Mouse (Mus musculus) thymus, postnatal 0 days (tissue): ENCODE measurements around the gene Rflnb. TPM values are rescaled to one million over a fixed set of nuclear protein-coding genes. Genes with fewer than 3 reads are reported as not detected.
"Not testable (repeated sequence)": the region's sequence is repeated elsewhere in the genome, so short reads cannot be mapped to it uniquely, and the experiment has no call there.

ENCODE experiments used
- DNase-seq: peaks from one replicate; pipeline ENCODE4 v3.0.0-alpha.2; 2015; ENCODE audit warnings: low spot score
- polyA plus RNA-seq: library from polyadenylated mRNA; unstranded; fragments of >200 nt; fragmentation: Nextera tagmentation; extraction: Ambion mirVana; gene quantifications from 2 replicates; pipeline ENCODE4 v1.2.1, GENCODE M21; 2015

Rflnb gene
- polyA plus RNA-seq, 1 experiment from 2014 or later, result 13.2 TPM

GRCm38 (mm10) chr11:76037581-76038294, 10.2 kb upstream of the Rflnb start:
- peak; percentile 44 for DNase-seq

- DNase-seq, result no peak
Measured at GRCm38 (mm10) chr11:76035182-76035581, 7.6 kb upstream of the Rflnb start.

GRCm38 (mm10) chr11:76033836-76034235, 6.3 kb upstream of the Rflnb start:
- DNase-seq, result no peak

DNA sequence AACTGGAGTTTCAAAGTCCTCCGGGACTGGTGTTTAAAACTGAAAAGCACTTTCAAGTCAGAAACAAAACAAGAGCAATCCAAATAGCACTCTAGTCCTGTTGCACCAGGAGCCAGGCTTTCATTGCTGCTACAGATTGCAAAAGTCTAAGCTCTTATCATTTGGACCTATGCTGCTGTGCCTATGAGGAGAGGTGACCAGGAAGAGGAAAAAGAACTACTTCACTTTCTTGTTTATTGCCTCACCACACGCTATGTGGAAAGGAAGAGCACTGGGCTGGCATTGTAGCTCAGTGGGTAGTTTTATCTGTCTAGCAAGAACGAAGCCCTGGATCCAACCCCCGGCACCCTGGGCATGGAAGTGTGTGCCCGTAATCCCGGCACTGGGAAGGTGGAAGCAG, 5.8 kb upstream of the Rflnb start:
- DNase-seq, result no peak

- no peak for DNase-seq
Measured at GRCm38 (mm10) chr11:76028072-76028465, 487 bp upstream of the Rflnb start.

- peak; percentile 22 for DNase-seq
Measured at GRCm38 (mm10) chr11:76026527-76027138, 949 bp downstream of the Rflnb start.

DNA sequence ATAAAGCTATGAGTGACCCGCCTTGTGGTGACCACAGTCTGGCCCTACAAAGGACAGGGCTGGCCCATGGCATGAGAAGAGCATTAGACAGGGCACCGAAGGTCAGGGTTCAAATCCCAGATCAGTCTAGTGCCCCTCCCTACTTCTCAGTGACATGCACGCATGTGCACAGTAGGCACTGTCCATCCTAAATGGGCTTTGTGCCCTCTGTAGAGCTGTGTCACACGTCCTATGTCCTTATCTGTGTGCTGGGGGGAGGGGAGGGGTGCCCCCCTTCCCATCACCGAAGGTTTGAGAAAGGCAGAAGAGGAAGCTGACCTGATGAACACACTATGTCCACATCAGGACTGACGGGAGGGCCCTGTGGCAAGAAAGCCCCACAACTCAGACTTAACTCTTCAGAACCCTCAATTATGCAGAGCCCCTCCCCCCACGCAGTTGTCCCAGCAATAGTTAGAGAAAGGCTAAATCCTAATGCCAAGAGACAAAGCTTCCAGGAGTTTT, 2.5 kb downstream of the Rflnb start:
- DNase-seq, result no peak

- DNase-seq, result no peak
Measured at GRCm38 (mm10) chr11:76020916-76021315, 6.7 kb downstream of the Rflnb start.

DNA sequence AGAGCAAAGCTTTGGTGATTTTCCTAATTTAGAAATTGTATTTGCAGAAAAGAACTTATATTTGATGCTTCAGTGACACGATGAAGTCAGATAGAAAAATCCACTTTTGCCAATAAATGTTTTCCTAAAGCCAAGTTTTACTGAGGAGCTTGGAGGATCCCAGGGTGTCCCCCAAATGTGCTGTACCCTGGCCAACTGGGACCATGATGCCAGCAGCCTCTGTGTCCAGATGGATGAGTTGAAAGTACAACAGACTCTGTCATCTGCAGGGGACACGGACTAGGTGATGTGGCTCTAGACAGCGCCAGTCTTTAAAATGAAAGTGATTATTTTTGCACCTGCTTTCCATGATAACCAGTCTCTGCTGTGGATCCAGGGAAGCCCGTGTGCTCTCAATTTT, 7.7 kb downstream of the Rflnb start:
- no peak for DNase-seq

- DNase-seq, result no peak
Measured at GRCm38 (mm10) chr11:76015814-76016213, 11.8 kb downstream of the Rflnb start.

GRCm38 (mm10) chr11:76015251-76015650, 12.3 kb downstream of the Rflnb start:
- DNase-seq, result no peak

DNA sequence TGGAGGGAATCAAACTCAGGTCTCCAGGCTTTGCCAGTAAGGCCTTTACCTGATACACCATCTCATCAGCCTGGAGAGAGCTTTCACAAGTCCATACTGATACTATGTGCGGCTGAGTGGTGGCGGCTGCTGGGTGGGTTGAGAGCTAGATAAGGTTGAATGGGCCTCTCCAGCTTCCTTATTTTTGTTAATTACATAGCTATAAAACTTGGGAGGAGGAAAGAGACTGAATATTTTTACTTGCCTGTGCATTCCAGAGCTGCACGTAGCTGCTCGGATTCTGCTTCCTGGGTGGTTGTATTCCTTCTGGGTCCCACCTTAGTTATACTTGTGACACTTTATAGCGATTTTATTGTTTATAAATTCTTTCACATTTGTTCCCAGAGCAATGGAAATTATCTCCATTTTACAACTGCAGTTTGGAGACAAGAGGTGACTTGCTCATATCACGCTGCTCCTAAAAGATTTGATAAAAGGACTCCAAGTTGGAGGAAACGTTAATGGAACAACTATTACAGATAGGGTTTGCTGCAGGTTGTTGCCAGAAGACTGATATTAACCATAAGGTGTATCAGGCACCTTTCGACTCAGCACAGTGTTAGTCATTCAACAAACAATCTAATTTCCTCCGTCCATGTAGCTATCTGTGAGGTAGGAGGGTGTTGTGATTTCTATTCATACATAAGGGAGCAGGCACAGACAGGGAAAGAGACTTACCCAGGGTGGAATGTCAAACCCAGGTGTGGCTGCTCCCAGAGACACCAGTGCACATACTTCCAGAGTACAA, 16.6 kb downstream of the Rflnb start:
- no peak for DNase-seq

DNA sequence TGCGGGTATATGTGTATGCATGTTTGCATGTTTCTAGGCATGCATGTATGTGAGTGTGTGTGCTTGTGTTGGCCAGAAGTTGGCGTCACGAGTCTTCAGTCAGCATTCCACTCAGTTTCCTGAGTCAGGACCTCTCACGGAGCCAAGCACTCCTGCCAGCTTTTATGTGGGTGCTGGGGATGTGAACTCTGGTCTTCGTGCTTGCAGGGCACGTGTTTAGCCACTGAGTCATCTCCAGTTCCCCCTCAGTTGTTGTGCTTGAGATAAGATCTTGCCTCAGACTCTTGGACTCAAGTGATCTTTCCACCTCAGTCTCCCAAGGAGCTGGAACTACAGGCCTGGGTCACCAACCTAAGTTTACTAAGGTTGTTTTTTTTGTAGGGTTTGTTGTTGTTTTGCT, 18.5 kb downstream of the Rflnb start:
- DNase-seq, result no peak

DNA sequence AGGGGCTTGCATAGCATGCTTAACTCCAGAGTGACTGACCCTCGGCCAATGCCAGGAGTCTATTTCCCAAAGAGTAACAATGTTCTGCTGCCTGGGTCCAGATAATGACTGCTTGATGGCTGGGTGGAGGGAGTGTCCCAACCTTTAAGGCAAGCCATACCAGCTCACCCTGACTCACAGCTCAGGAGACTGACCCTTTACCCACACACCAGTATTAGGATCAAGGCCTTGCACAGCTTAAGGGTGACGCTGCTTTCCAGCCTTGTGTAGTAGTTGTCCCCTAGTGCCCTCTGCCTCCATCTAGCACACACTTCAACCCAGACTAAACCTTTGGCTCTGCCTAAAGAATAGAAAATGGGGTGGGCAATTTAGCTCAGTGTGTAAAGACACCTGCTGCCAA, 19.4 kb downstream of the Rflnb start:
- DNase-seq, result no peak

DNA sequence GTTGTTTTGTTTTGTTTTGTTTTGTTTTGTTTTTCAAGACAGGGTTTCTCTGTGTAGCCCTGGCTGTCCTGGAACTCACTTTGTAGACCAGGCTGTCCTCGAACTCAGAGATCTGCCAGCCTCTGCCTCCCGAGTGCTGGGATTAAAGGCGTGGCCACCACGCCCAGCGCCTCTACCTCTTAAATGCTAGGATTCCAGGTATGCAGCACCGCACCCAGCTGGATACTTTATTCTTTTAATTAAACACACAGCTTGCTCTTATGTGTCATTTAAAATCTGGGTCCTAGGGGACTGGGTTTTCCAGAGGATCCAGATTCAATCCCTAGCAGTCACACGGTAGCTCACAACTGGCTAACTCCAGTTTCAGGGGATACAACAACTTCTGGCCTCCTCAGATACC, 23.3 kb downstream of the Rflnb start:
- DNase-seq, result not testable (repeated sequence)

GRCm38 (mm10) chr11:76001237-76001878, 26.2 kb downstream of the Rflnb start:
- no peak for DNase-seq

DNA sequence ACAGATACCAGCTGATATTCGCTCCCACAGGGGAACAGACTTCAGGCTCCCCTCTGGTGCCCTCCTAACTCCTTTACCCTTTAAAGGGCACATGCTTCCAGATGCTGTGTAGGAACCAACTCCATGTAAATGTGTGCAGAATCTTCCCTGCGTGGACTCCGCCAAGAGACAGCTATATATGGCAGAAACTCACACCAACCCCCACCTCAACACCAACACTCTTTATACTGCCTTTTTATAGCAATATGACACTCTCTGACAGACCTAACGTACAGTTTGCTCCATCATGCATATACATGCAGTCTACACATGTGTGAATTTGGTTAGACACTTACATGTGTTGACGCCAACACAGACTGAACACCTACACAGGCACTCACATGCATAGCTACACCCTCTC, 26.9 kb downstream of the Rflnb start:
- no peak for DNase-seq

DNA sequence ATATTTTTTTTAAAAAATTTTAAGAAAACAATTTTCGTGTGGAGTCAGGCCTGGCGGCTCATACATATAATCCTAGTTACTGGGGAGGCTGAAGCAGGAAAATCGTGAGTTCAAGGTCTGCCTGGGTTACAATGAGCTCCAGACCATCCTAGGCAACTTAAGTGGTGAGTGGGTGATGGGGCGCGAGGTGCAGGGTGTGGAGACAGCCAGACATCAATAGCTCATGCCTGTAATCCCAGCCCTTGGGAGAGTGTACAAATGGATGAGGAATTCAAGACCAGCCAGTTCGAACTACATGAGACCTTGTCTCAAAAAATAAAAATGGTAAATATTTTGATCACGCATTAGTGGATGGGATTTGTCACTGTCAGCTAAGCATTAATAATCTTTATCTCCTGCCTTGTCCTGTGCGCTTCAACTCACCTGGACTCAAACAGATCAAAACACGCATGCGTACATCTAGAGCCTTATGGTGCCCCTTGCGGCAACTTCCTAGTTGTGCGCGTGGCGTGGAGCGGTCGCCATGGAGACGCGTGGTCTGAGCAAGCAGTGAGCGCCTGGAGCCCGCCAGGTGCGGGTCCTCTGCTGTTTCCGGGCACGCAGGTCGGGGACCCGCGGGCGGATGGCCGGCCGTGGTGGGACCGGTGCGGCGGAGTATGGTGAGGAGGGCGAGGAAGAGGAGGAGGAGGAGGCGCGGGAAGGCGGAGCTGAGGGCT, 28.0 kb downstream of the Rflnb start, which contains the start of gene 1700016K19Rik:
Gene 1700016K19Rik (plus strand): TSS at position 473 of the 716 bp plus-strand sequence.
- peak; percentile 89 for DNase-seq

GRCm38 (mm10) chr11:75994357-75994756, 33.2 kb downstream of the Rflnb start:
- no peak for DNase-seq

GRCm38 (mm10) chr11:75992481-75992880, 35.1 kb downstream of the Rflnb start:
- DNase-seq, result peak; percentile 27

- peak; percentile 43 for DNase-seq
Measured at GRCm38 (mm10) chr11:75991911-75992310, 35.7 kb downstream of the Rflnb start.
